Mouse (Mus musculus): Measurements from ENCODE around the gene Mindy1. TPM values are rescaled to one million over a fixed set of nuclear protein-coding genes. Genes with fewer than 3 reads are reported as not detected.

Mindy1 gene
- polyA plus RNA-seq, 1 experiment from 2014 or later, result 50.5 TPM

Other genes starting within 250 kb of the Mindy1 start
- gene Psmd4, start 238.7 kb upstream of the Mindy1 start, polyA plus RNA-seq (2015; fragmentation: Nextera tagmentation; extraction: Ambion mirVana), result 293 and 295 TPM in 2 replicates
- 19.9 and 20.5 TPM in 2 replicates for gene Pip5k1a, start 174.4 kb upstream of the Mindy1 start, polyA plus RNA-seq (2015; fragmentation: Nextera tagmentation; extraction: Ambion mirVana)
- gene Vps72, start 170.3 kb upstream of the Mindy1 start, polyA plus RNA-seq (2015; fragmentation: Nextera tagmentation; extraction: Ambion mirVana), result 256 and 262 TPM in 2 replicates
- gene Tmod4, start 156.9 kb upstream of the Mindy1 start, polyA plus RNA-seq (2015; fragmentation: Nextera tagmentation; extraction: Ambion mirVana), result 1.0 and 1.8 TPM in 2 replicates
- 99.2 and 103 TPM in 2 replicates for gene Scnm1, start 147.3 kb upstream of the Mindy1 start, polyA plus RNA-seq (2015; fragmentation: Nextera tagmentation; extraction: Ambion mirVana)
- 36.2 and 38.1 TPM in 2 replicates for gene Lysmd1, start 147.3 kb upstream of the Mindy1 start, polyA plus RNA-seq (2015; fragmentation: Nextera tagmentation; extraction: Ambion mirVana)
- 2.3 and 2.8 TPM in 2 replicates for gene Tnfaip8l2, start 139.0 kb upstream of the Mindy1 start, polyA plus RNA-seq (2015; fragmentation: Nextera tagmentation; extraction: Ambion mirVana)
- gene Sema6c, start 120.9 kb upstream of the Mindy1 start, polyA plus RNA-seq (2015; fragmentation: Nextera tagmentation; extraction: Ambion mirVana), result 23.4 and 37.6 TPM in 2 replicates
- gene Gabpb2, start 63.4 kb upstream of the Mindy1 start, polyA plus RNA-seq (2015; fragmentation: Nextera tagmentation; extraction: Ambion mirVana), result 5.5 and 5.7 TPM in 2 replicates
- 66.8 and 68.4 TPM in 2 replicates for gene Cdc42se1, start 52.6 kb upstream of the Mindy1 start, polyA plus RNA-seq (2015; fragmentation: Nextera tagmentation; extraction: Ambion mirVana)
- 253 and 276 TPM in 2 replicates for gene Mllt11, start 49.2 kb upstream of the Mindy1 start, polyA plus RNA-seq (2015; fragmentation: Nextera tagmentation; extraction: Ambion mirVana)
- 0.23 and 0.26 TPM in 2 replicates for gene Gm128, start 39.7 kb upstream of the Mindy1 start, polyA plus RNA-seq (2015; fragmentation: Nextera tagmentation; extraction: Ambion mirVana)
- gene Bnipl, start 30.2 kb upstream of the Mindy1 start, polyA plus RNA-seq (2015; fragmentation: Nextera tagmentation; extraction: Ambion mirVana), result 0.17 TPM in 1 of 2 replicates, not detected in the other
- gene Prune1, start 731 bp downstream of the Mindy1 start, polyA plus RNA-seq (2015; fragmentation: Nextera tagmentation; extraction: Ambion mirVana), result 46.4 and 50.1 TPM in 2 replicates
- gene Anxa9, start 25.8 kb downstream of the Mindy1 start, polyA plus RNA-seq (2015; fragmentation: Nextera tagmentation; extraction: Ambion mirVana), result 0.58 and 0.63 TPM in 2 replicates
- gene Cers2, start 33.4 kb downstream of the Mindy1 start, polyA plus RNA-seq (2015; fragmentation: Nextera tagmentation; extraction: Ambion mirVana), result 91.3 and 93.8 TPM in 2 replicates
- 45.7 and 49.9 TPM in 2 replicates for gene Setdb1, start 75.9 kb downstream of the Mindy1 start, polyA plus RNA-seq (2015; fragmentation: Nextera tagmentation; extraction: Ambion mirVana)
- gene 4930558C23Rik, start 121.5 kb downstream of the Mindy1 start, polyA plus RNA-seq (2015; fragmentation: Nextera tagmentation; extraction: Ambion mirVana), result not detected in 2 replicates
- 22.5 and 26.1 TPM in 2 replicates for gene Arnt, start 153.0 kb downstream of the Mindy1 start, polyA plus RNA-seq (2015; fragmentation: Nextera tagmentation; extraction: Ambion mirVana)
- 4.8 and 5.8 TPM in 2 replicates for gene Ctsk, start 217.9 kb downstream of the Mindy1 start, polyA plus RNA-seq (2015; fragmentation: Nextera tagmentation; extraction: Ambion mirVana)
- 10.5 and 10.6 TPM in 2 replicates for gene Ctss, start 245.4 kb downstream of the Mindy1 start, polyA plus RNA-seq (2015; fragmentation: Nextera tagmentation; extraction: Ambion mirVana)